Mouse (Mus musculus) heart, adult 8-10 months (tissue): ENCODE measurements around the gene Exoc6b. TPM values are rescaled to one million over a fixed set of nuclear protein-coding genes. Genes with fewer than 3 reads are reported as not detected.
"Not testable (repeated sequence)": the region's sequence is repeated elsewhere in the genome, so short reads cannot be mapped to it uniquely, and the experiment has no call there.

ENCODE experiments used
- DNase-seq: peaks from one replicate; pipeline ENCODE4 v3.0.0; 2022; ENCODE audit warnings: low spot score
- total RNA-seq, 4 experiments: library from RNA; stranded (reverse); gene quantifications; 2 replicates each; pipeline ENCODE4 v1.2.4; 2022

Gene Exoc6b
- total RNA-seq = 10 to 100 TPM; 14.3 to 21.1 (median 19.3) TPM

GRCm38 (mm10) chr6:85069023-85069985, at the start of gene Exoc6b:
Gene Exoc6b (minus strand): TSS chr6:85069513.
- DNase-seq = peak; percentile 78

DNA sequence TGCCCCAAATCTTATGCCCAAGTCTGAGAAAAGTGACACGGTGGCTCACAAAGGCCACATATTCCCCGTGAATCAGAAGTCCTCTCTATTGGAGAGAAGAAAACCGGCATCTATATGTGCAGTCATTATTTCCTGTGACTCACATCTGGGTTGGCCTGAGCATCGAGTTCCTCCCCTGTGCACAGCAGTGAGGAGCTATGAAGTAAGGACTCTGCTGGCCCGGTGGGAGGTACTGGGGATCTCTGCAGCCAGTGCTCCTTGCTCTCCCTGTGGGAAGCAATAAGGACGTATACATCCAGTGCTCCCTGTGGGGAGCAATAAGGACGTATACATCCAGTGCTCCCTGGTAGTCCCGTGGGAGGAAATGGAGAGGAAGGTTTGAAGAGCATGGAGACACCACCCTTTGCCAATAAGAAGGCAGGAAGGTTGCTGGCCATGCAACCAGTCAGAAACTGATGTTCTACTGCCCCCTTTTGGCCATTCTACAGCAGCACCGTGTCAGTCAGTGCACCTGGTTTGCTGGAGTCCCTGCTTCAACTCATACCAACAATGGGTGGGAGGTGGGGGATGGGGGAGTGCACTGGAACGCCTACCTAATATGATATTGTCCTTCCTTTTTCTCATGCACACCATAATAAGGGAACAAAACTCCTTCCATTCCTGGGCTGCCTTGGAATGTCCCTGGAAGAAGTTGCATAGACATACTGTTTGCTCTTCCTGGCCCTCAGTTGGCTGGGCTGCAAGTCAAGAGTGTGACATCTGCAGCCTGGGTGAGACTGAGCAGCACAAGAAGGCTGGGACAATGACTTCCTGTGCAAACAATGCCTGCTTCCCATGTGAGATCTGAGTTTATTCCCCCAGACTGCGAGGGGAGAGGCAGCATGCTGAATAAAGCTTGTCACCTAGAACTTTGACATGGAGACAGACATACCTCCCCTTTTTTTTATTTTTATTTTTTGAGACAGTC, 48.5 kb upstream of the Exoc6b start:
- peak; percentile 62 for DNase-seq

DNA sequence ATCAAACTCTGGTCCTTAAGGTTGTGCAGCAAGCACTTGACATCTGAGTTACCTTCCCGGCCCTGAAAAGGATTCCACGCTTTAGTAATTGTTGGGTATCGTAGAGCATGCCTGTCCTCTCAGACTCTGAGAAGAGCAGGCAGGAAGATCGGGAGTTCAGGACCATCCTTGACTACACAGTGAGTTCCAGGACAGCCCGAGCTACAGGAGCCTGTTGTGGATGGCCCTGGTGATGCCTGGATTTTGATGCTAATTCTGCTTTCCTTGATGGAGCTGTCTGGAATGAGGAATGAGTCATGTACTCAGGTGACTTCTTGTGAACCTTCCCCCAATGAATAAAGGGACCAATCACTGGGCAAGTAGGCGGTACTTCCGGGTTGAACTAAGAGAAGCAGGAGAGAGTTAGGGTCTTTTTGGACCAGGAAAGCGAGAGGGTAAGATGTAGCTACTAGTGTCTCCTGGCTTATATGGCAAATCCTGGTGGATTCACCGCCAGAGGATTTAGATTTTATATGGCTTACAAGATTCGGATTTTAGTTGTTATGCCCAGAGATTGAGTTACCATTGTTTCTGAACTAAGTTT, 35.8 kb upstream of the Exoc6b start:
- no peak for DNase-seq

DNA sequence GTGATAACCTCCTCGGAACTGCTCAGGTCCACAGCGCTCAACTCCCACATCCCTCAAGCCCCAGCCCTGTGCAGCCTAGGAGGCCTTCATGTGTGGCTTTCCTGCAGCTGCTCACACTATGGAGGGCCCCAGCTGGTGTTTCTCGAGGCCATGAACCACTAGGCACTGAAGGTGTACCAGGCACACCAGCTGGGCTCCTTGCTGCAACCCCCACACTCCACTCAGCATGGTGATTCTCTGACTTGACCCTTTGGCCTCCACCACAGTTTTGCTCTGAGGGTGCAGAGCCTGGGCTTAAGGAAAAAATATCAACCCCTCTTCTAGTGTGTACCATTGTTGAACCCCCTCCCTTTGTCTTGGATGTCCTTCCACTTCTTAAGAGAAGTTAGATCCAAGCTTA, 34.0 kb upstream of the Exoc6b start:
- no peak for DNase-seq

DNA sequence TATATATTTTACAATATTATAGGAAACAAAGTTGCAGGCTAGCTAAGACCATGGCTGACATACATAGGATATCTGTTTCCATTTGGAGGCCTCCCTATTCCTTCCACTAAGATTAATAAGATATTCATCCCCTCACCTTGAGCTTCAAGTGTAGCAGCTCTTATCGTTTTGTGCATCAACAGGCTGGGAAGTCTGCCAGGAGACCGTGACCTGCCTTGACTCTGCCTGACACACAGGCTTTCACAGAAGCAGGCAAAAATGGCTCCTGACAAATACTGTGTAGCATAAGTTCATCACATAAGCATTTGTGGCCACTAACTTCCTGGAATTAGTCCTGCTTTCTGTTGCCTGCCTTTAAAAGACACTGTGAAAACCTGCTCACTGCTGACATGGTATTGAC, 27.1 kb upstream of the Exoc6b start:
- DNase-seq = no peak

- DNase-seq = no peak
These were observed 18.1 kb upstream of the Exoc6b start for GRCm38 (mm10) chr6:85087425-85087824.

GRCm38 (mm10) chr6:85086645-85087044, 17.3 kb upstream of the Exoc6b start:
- peak; percentile 5 for DNase-seq

DNA sequence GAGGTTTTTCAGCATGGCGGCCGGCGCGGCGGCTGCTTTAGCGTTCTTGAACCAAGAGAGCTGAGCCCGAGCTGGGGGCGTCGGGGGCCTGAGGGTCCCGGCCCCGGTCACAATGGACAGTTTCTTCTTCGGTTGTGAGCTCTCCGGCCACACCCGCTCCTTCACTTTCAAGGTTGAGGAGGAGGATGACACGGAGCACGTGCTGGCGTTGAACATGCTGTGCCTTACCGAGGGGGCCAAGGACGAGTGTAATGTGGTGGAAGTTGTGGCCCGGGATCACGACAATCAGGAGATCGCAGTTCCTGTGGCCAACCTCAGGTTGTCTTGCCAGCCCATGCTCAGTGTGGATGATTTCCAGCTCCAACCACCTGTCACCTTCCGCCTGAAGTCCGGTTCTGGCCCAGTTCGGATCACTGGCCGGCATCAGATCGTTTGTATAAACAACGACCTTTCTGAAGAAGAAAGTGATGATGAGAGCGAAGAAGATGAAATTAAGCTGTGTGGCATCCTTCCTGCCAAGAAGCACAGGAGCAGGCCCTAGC, 6.9 kb upstream of the Exoc6b start:
- DNase-seq = not testable (repeated sequence)

DNA sequence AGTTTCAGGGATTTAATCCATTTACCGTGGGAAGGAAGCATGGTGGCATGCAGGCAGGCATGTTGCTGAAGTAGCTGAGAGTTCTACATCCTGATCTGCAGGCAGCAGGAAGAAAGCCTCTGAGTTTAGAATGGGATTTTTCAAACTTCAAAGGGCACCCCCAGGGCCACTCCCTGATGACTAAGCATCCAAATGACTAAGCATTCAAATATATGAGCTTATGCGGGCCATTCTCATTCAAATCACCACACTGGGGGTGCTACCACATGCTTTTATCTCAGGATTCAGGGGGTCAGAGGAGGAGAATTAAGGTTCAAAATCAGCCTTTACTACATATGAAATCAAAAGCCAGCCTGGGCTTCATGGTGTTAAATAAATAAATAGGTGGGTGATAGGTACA, 5.7 kb upstream of the Exoc6b start:
- DNase-seq = no peak

GRCm38 (mm10) chr6:85068322-85069022, 841 bp downstream of the Exoc6b start:
- DNase-seq = peak; percentile 13

DNA sequence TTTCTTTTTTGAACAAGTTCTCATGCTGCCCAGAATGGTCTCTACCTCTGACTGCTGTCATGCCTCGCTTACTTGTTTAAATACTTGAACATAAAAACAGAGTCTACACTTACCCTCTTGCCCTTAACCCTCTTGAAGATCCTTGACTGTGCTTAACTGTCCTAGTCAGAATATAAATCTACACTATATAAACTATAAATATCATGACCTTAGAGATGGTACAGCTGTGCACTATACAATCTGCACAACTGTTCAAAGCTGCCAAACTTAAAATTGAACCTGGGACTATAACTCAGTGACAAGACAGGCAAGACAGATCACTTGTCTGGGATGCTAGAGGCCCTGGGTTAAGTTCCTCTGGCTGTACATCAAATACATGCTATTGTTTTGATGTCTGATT, 11.7 kb downstream of the Exoc6b start:
- no peak for DNase-seq

GRCm38 (mm10) chr6:85051109-85051508, 18.2 kb downstream of the Exoc6b start:
- DNase-seq = no peak

DNA sequence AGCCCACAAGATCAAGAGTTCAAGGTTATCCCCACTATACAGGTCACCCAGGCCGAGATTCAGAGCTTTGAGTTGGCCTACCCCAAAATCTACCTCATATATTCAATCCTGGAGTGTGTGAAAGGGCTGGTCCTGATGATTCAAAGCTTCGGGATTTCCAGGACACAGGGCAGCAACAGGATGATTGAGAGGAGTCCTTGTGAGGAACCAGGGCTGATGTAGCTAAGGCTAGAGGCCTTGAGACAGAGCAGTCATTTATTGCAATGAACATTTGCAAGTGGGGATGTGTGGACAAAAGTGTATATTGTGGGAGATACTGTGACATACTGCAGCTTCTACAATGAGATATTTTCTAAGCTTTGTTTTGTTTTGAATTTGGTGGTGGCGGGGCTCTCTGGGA, 22.8 kb downstream of the Exoc6b start:
- no peak for DNase-seq

DNA sequence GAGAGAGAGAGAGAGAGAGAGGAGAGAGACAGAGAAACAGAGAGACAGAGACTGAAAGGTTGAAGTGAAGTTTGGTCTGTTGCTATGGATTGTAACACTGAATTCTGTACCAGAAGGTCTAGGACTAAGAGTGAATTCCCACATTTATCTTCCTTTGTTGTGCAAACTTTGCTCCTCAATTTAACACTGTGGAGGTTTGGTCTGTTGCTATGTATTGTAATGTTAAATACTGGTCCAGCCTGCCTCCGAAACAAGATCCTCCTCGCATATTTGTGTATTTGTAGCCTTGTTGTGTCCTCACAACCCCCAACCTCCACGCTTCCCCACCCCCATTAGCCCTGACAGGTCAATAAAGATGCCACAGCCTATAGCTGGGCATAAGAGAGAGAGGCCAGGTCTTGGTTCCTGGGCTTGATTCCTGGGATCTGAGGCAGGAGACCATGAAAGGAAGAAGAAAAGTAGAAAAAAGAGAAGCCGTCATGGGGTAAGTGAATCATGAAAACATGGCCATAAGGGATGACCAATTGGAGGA, 24.6 kb downstream of the Exoc6b start:
- DNase-seq = no peak

GRCm38 (mm10) chr6:85037677-85038076, 31.6 kb downstream of the Exoc6b start:
- DNase-seq = peak; percentile 70

DNA sequence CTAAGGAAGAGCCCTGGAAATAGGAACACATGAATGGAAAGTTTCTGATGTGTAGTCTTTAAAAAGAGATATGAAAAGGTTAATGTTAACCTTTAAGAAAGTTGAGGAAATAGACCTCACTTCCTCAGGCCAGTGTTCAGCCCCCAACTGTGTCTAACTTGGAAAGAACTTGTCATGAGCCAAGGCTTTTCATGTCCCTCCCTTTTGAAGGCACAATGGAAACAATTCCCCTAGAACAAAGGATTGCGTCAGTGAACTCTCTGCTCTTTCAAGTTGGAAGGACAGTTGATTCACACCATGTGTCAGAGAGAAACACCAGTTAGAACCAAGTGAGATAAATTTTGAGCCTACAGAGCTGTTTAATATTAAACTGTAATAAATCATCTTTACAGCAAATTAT, 39.6 kb downstream of the Exoc6b start:
- peak; percentile 13 for DNase-seq

- DNase-seq = no peak
These were observed 44.9 kb downstream of the Exoc6b start for GRCm38 (mm10) chr6:85024403-85024802.

DNA sequence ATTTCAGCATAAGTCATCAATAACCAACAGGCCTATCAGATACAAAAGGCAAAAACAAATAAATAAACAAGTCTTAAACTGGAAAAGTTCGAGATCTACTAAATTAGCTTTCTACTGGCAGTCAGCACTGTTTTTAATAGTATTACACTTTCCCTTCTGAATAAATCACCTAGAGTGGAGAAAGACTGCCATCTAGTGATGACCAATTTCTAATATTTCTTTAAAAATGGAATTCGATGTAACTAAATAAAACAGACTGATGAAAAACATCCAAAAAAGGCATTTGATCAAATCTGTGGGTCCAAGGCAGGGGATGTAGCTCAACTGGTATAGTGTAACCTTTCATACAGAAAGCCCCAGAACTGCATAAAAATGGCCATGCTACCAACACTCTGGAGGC, 52.3 kb downstream of the Exoc6b start:
- peak; percentile 32 for DNase-seq

GRCm38 (mm10) chr6:85013906-85014305, 55.4 kb downstream of the Exoc6b start:
- DNase-seq = no peak

DNA sequence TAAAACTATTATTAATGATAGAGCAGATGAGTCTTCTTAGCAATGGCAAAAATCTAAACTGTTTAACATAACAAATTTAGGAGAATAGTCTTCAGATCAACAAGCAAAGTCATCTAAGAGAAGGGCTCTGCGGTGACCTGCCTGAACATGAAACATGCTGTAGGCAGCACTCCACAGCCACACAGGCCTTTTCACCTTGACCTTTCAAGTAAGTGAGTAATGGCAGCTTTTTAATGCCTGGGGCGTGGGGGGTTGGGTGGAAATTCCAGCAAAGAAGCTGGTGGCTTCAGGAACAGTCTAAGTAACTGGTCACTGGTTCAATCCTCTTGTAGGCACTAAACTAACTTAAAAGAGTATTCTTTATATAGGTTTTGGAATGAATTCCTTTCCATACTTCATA, 58.9 kb downstream of the Exoc6b start:
- DNase-seq = no peak

DNA sequence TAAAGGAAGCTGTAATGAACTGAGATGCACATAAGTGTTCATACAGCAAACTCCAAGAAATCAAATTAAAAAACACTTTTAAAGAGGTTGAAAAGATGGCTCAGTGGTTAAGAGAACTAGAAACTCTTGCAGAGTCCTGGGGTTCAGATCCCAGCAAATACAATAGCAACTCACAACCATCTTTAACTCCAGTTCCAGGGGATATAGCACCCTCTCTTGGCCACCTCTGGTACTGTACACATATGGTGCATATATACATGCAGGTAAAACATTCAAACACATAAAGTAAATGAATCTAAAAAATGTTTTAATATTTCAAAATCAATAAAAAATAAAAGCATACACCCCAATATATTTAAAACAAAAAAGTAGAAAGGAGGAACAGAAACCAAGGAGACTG, 73.9 kb downstream of the Exoc6b start:
- DNase-seq = no peak
